Mouse (Mus musculus) 3T3-L1 (cell line): ENCODE data around the gene Mtx2.

Experiments
- DNase-seq: peaks from one replicate; pipeline ENCODE4 v3.0.0-alpha.2; 2015; ENCODE audit warnings: low read depth, low spot score

The Mtx2 gene

DNA sequence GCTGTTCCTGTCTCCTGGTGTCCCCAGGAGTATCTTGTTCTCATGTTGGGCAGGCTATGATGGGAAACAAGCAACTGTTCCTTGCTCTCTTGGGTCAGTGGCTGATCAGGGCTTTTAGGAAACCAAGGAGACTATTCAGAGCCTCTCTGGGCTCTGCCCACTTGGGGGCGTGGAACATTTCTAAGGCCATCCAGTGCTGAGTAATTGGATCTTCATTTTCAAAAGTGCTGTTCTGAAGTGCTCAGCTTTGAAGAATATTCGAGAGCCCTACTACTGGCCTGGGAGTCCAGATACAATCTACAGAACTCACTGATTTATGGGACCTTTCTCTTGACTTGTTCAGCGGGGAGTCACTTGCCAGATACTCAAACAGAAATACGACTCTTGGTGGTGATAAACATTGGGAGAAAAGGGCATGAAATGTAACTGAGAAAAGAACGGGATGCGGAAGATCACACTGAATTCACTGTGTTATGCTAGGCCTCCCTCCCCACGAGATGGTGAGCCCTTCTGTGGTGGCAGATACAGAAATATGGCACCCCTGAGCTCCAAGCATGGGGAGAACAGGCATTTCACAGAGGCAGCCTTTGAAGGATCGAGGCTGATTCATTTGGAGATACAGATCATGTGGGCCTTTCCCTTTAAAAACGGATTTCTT, 92.4 kb downstream of the Mtx2 start:
- no peak for DNase-seq

GRCm38 (mm10) chr2:74925968-74926814, 100.6 kb downstream of the Mtx2 start:
- no peak for DNase-seq
